Mouse (Mus musculus) megakaryocyte, embryonic 14.5 days (primary cell): ENCODE measurements around the gene Zfp39. TPM values are rescaled to one million over a fixed set of nuclear protein-coding genes. Genes with fewer than 3 reads are reported as not detected.
"Not testable (repeated sequence)": the region's sequence is repeated elsewhere in the genome, so short reads cannot be mapped to it uniquely, and the experiment has no call there.

ENCODE experiments used
- H3K27me3 ChIP-seq: replicated peaks from 2 replicates; pipeline ENCODE3; 2012; ENCODE audit warnings: inconsistent platforms
- H3K36me3 ChIP-seq: replicated peaks from 2 replicates; pipeline ENCODE3; 2012; ENCODE audit warnings: low read length, inconsistent platforms, mixed read lengths
- H3K4me1 ChIP-seq: 2 replicates; pipeline ENCODE4 v1.6.1; 2012; ENCODE audit warnings: inconsistent platforms
- H3K4me3 ChIP-seq: replicated peaks from 2 replicates; pipeline ENCODE3; 2012; ENCODE audit warnings: moderate library complexity, mild to moderate bottlenecking, inconsistent platforms
- H3K9me3 ChIP-seq: 2 replicates; pipeline ENCODE4 v1.6.1; 2012; ENCODE audit warnings: inconsistent platforms
- FLI1 ChIP-seq: IDR thresholded peaks from 2 replicates; pipeline ENCODE4 v1.6.1; 2012; ENCODE audit warnings: low read length, inconsistent platforms, mixed read lengths
- GATA1 ChIP-seq: IDR thresholded peaks from 3 replicates; pipeline ENCODE4 v1.6.1; 2012; ENCODE audit warnings: mixed read lengths, low read length, inconsistent platforms, borderline replicate concordance
- polyA plus RNA-seq: library from polyadenylated mRNA; stranded (reverse); fragments of >175 nt; gene quantifications from 2 replicates; pipeline ENCODE4 v1.2.3, GENCODE M21; 2012; ENCODE audit warnings: low replicate concordance; ENCODE audit not compliant: insufficient read depth

Zfp39 gene
- polyA plus RNA-seq, 1 experiment = 0.11 TPM

- peaks cover 16% of the 10 kb centered on the region for H3K4me1 ChIP-seq
- H3K36me3 ChIP-seq = peaks cover 34% of the 10 kb centered on the region
- no peak for TF ChIP-seq FLI1
- no peak for TF ChIP-seq GATA1
- H3K27me3 ChIP-seq = no peaks in the 10 kb centered on the region
- H3K9me3 ChIP-seq = peaks cover 8% of the 10 kb centered on the region
- peak within 1 kb of the TSS; percentile 92 for H3K4me3 ChIP-seq
Measured at GRCm38 (mm10) chr11:58846919-58847461, 57.0 kb downstream of the Zfp39 start, which contains the start of gene Gm12258. Gm12258 (plus strand) TSS chr11:58847158.

GRCm38 (mm10) chr11:58838951-58839350 is 65.1 kb downstream of the Zfp39 start, which contains the start of gene Olfr311:
Olfr311 (plus strand) TSS chr11:58839251.
- not testable (repeated sequence) for H3K4me3 ChIP-seq, H3K4me1 ChIP-seq, H3K27me3 ChIP-seq, H3K9me3 ChIP-seq, H3K36me3 ChIP-seq

Other genes starting within 250 kb of the Zfp39 start
- not detected in 2 replicates for gene Olfr322, start 245.4 kb downstream of the Zfp39 start, polyA plus RNA-seq
- gene Olfr320, start 223.1 kb downstream of the Zfp39 start, polyA plus RNA-seq = not detected in 2 replicates
- gene Olfr319, start 205.1 kb downstream of the Zfp39 start, polyA plus RNA-seq = not detected in 2 replicates
- not detected in 2 replicates for gene Olfr318, start 180.2 kb downstream of the Zfp39 start, polyA plus RNA-seq
- gene Olfr317, start 165.0 kb downstream of the Zfp39 start, polyA plus RNA-seq = not detected in 2 replicates
- not detected in 2 replicates for gene Olfr316, start 151.5 kb downstream of the Zfp39 start, polyA plus RNA-seq
- not detected in 2 replicates for gene Olfr315, start 131.0 kb downstream of the Zfp39 start, polyA plus RNA-seq
- 3.7 TPM in 1 of 2 replicates, not detected in the other for gene Olfr314, start 121.3 kb downstream of the Zfp39 start, polyA plus RNA-seq
- not detected in 2 replicates for gene Fam183b, start 102.3 kb downstream of the Zfp39 start, polyA plus RNA-seq
- gene Olfr313, start 89.2 kb downstream of the Zfp39 start, polyA plus RNA-seq = not detected in 2 replicates
- gene Olfr312, start 75.0 kb downstream of the Zfp39 start, polyA plus RNA-seq = not detected in 2 replicates
- not detected in 2 replicates for gene Olfr311, start 65.0 kb downstream of the Zfp39 start, polyA plus RNA-seq
- gene Gm12258, start 57.1 kb downstream of the Zfp39 start, polyA plus RNA-seq = not detected in 2 replicates
- gene 2810021J22Rik, start 37.0 kb downstream of the Zfp39 start, polyA plus RNA-seq = 0.32 TPM in 1 of 2 replicates, not detected in the other
- gene Btnl10, start 13.7 kb upstream of the Zfp39 start, polyA plus RNA-seq = not detected in 2 replicates
- gene Rnf187, start 34.7 kb upstream of the Zfp39 start, polyA plus RNA-seq = 271 and 450 TPM in 2 replicates
- gene Hist3h2ba, start 44.7 kb upstream of the Zfp39 start, polyA plus RNA-seq = 5.3 and 6.7 TPM in 2 replicates
- gene Hist3h2a, start 50.5 kb upstream of the Zfp39 start, polyA plus RNA-seq = 16.9 TPM in 1 of 2 replicates, not detected in the other
- gene Trim17, start 50.5 kb upstream of the Zfp39 start, polyA plus RNA-seq = 11.3 and 13.8 TPM in 2 replicates
- gene Trim11, start 73.9 kb upstream of the Zfp39 start, polyA plus RNA-seq = 12.8 and 20.1 TPM in 2 replicates
- 9.6 and 10.4 TPM in 2 replicates for gene Obscn, start 232.2 kb upstream of the Zfp39 start, polyA plus RNA-seq